Mouse (Mus musculus) forebrain, embryonic 16.5 days (tissue): ENCODE results near the gene Gpr160. TPM values are rescaled to one million over a fixed set of nuclear protein-coding genes. Genes with fewer than 3 reads are reported as not detected.

Source experiments
- ATAC-seq: fragments of 200-750 bp; cut with Nextera tagmentation; 2 replicates; pipeline ENCODE4 v1.8.0; 2017; ENCODE audit warnings: mild to moderate bottlenecking, moderate library complexity
- H3K27ac ChIP-seq: fragments of 300-500 bp; sonication (generic); 2 replicates; pipeline ENCODE4 v1.5.1; 2014; ENCODE audit warnings: low read length, control low read depth
- H3K27me3 ChIP-seq: fragments of 300-500 bp; sonication (generic); replicated peaks from 2 replicates; pipeline ENCODE4 v1.6.1; 2014; ENCODE audit warnings: low read length; ENCODE audit not compliant: control insufficient read depth, insufficient read depth
- H3K36me3 ChIP-seq: fragments of 300-500 bp; sonication (generic); 2 replicates; pipeline ENCODE4 v1.6.1; 2014; ENCODE audit not compliant: control insufficient read depth, insufficient read depth
- H3K4me1 ChIP-seq: fragments of 300-500 bp; sonication (generic); replicated peaks from 2 replicates; pipeline ENCODE4 v1.6.1; 2014; ENCODE audit warnings: low read length; ENCODE audit not compliant: control insufficient read depth, insufficient read depth
- H3K4me2 ChIP-seq: fragments of 300-500 bp; sonication (generic); 2 replicates; pipeline ENCODE4 v1.6.1; 2014; ENCODE audit warnings: mild to moderate bottlenecking, low read length, control low read depth
- H3K4me3 ChIP-seq: fragments of 300-500 bp; sonication (generic); replicated peaks from 2 replicates; pipeline ENCODE4 v1.5.1; 2014; ENCODE audit warnings: mild to moderate bottlenecking, low read length, control low read depth
- H3K9ac ChIP-seq: fragments of 300-500 bp; sonication (generic); replicated peaks from 2 replicates; pipeline ENCODE4 v1.6.1; 2014; ENCODE audit warnings: low read depth, low read length, control low read depth
- H3K9me3 ChIP-seq: fragments of 300-500 bp; sonication (generic); 2 replicates; pipeline ENCODE4 v1.6.1; 2016; ENCODE audit warnings: low read length; ENCODE audit not compliant: control insufficient read depth
- WGBS: fragments of 180-500 bp; shearing (Covaris S2); extraction: QIAGEN DNeasy Blood & Tissue Kit; methylation state at CpG from one replicate; pipeline ENCODE4 v1.1.7; 2014; 5-methylcytosine and 5-hydroxymethylcytosine counted together
- polyA plus RNA-seq: library from polyadenylated mRNA; unstranded; fragments of >200 nt; fragmentation: Nextera tagmentation; extraction: Ambion mirVana; gene quantifications from 2 replicates; pipeline ENCODE4 v1.2.1, GENCODE M21; 2015

Gpr160 gene
- polyA plus RNA-seq: 0.65 and 1.3 TPM in 2 replicates

GRCm38 (mm10) chr3:30855604-30856458 is at the start of gene Gpr160:
Gene Gpr160, plus strand, starts transcription at chr3:30855950.
- Histone ChIP-seq H3K9me3 (no peaks in the 10 kb centered on the region), H3K4me1 (peaks cover 8% of the 10 kb centered on the region), H3K9ac (peak within 1 kb of the TSS; percentile 61), H3K36me3 (no peaks in the 10 kb centered on the region), H3K4me2 (peak within 1 kb of the TSS; percentile 97), H3K27me3 (peaks cover 4% of the 10 kb centered on the region; the same call in 1 of the 2 replicates), H3K27ac (no peak within 1 kb of the TSS), H3K4me3 (peak within 1 kb of the TSS; percentile 60)
- peak; percentile 76 for ATAC-seq
- WGBS: under 1% methylated on average over 71 of the region's 75 CpGs

- Histone ChIP-seq H3K27me3 (no peaks in the 10 kb centered on the region), H3K9me3 (no peaks in the 10 kb centered on the region), H3K9ac (no peak overlapping the region), H3K4me1 (no peaks in the 10 kb centered on the region), H3K4me2 (no peak overlapping the region), H3K4me3 (no peak overlapping the region), H3K27ac (no peak overlapping the region), H3K36me3 (peaks cover 34% of the 10 kb centered on the region)
- 70% methylated on average over 3 of the region's 3 CpGs for WGBS
- no peak for ATAC-seq
Measured at GRCm38 (mm10) chr3:30812881-30813280, 42.9 kb upstream of the Gpr160 start.

- Histone ChIP-seq H3K4me3 (no peak overlapping the region), H3K9ac (no peak overlapping the region), H3K36me3 (peaks cover 37% of the 10 kb centered on the region), H3K9me3 (no peaks in the 10 kb centered on the region), H3K27me3 (no peaks in the 10 kb centered on the region), H3K4me1 (no peaks in the 10 kb centered on the region), H3K4me2 (no peak overlapping the region), H3K27ac (no peak overlapping the region)
- ATAC-seq: no peak
- 96% methylated on average over 16 of the region's 16 CpGs for WGBS
Measured at GRCm38 (mm10) chr3:30818630-30819125, 37.1 kb upstream of the Gpr160 start.

- H3K4me1 ChIP-seq: no peaks in the 10 kb centered on the region
- H3K9ac ChIP-seq: no peak overlapping the region
- H3K27ac ChIP-seq: no peak overlapping the region
- WGBS: 89% methylated on average over 8 of the region's 8 CpGs
- no peaks in the 10 kb centered on the region for H3K27me3 ChIP-seq
- peaks cover 23% of the 10 kb centered on the region for H3K36me3 ChIP-seq
- no peaks in the 10 kb centered on the region for H3K9me3 ChIP-seq
- no peak overlapping the region for H3K4me3 ChIP-seq
- no peak for ATAC-seq
- no peak overlapping the region for H3K4me2 ChIP-seq
Measured at GRCm38 (mm10) chr3:30822163-30822562, 33.6 kb upstream of the Gpr160 start.

GRCm38 (mm10) chr3:30826069-30826468 is 29.7 kb upstream of the Gpr160 start:
- no peak for ATAC-seq

GRCm38 (mm10) chr3:30831848-30832606 is 23.7 kb upstream of the Gpr160 start:
- H3K4me2 ChIP-seq: no peak overlapping the region
- H3K9ac ChIP-seq: no peak overlapping the region
- no peak for ATAC-seq
- no peaks in the 10 kb centered on the region for H3K9me3 ChIP-seq
- no peak overlapping the region for H3K4me3 ChIP-seq
- no peak overlapping the region for H3K27ac ChIP-seq
- WGBS: 77% methylated on average over 15 of the region's 15 CpGs
- no peaks in the 10 kb centered on the region for H3K27me3 ChIP-seq
- no peaks in the 10 kb centered on the region for H3K4me1 ChIP-seq
- no peaks in the 10 kb centered on the region for H3K36me3 ChIP-seq

More at GRCm38 (mm10) chr3:30826069-30826468, 29.7 kb upstream of the Gpr160 start:
- Histone ChIP-seq H3K27ac (no peak overlapping the region), H3K4me2 (no peak overlapping the region), H3K4me3 (no peak overlapping the region), H3K36me3 (peaks cover 3% of the 10 kb centered on the region; the same call in 1 of the 2 replicates), H3K4me1 (no peaks in the 10 kb centered on the region), H3K9ac (no peak overlapping the region), H3K9me3 (no peaks in the 10 kb centered on the region), H3K27me3 (no peaks in the 10 kb centered on the region)
- 95% methylated on average over 5 of the region's 5 CpGs for WGBS

GRCm38 (mm10) chr3:30833254-30833653 is 22.5 kb upstream of the Gpr160 start:
- Histone ChIP-seq H3K9me3 (no peaks in the 10 kb centered on the region), H3K4me3 (no peak overlapping the region), H3K4me1 (no peaks in the 10 kb centered on the region), H3K27me3 (no peaks in the 10 kb centered on the region), H3K36me3 (no peaks in the 10 kb centered on the region), H3K9ac (no peak overlapping the region), H3K4me2 (no peak overlapping the region), H3K27ac (no peak overlapping the region)
- 86% methylated on average over 3 of the region's 3 CpGs for WGBS
- no peak for ATAC-seq

- H3K9me3 ChIP-seq: no peaks in the 10 kb centered on the region
- ATAC-seq: no peak
- H3K27ac ChIP-seq: no peak overlapping the region
- H3K36me3 ChIP-seq: no peaks in the 10 kb centered on the region
- H3K4me3 ChIP-seq: no peak overlapping the region
- H3K9ac ChIP-seq: no peak overlapping the region
- no peaks in the 10 kb centered on the region for H3K27me3 ChIP-seq
- H3K4me1 ChIP-seq: no peaks in the 10 kb centered on the region
- no peak overlapping the region for H3K4me2 ChIP-seq
- WGBS: 72% methylated on average over 2 of the region's 2 CpGs
Measured at GRCm38 (mm10) chr3:30845755-30846154, 10.0 kb upstream of the Gpr160 start.

GRCm38 (mm10) chr3:30847413-30847812 is 8.3 kb upstream of the Gpr160 start:
- H3K4me1 ChIP-seq: no peaks in the 10 kb centered on the region
- no peak overlapping the region for H3K4me2 ChIP-seq
- no peak overlapping the region for H3K27ac ChIP-seq
- H3K27me3 ChIP-seq: no peaks in the 10 kb centered on the region
- whole genome bisulfite sequencing: 65% methylated on average over 1 of the region's 1 CpGs
- H3K9me3 ChIP-seq: no peaks in the 10 kb centered on the region
- no peak overlapping the region for H3K4me3 ChIP-seq
- no peak for ATAC-seq
- no peaks in the 10 kb centered on the region for H3K36me3 ChIP-seq
- no peak overlapping the region for H3K9ac ChIP-seq
